Mouse (Mus musculus) ES-E14 (cell line): Measurements from ENCODE around the gene Tmem59.

ENCODE experiments used
- HCFC1 ChIP-seq: IDR thresholded peaks from 2 replicates; pipeline ENCODE4 v1.6.1; 2012; ENCODE audit warnings: low read length, inconsistent platforms, borderline replicate concordance; ENCODE audit not compliant: insufficient read depth
- ZNF384 ChIP-seq: IDR thresholded peaks from 2 replicates; pipeline ENCODE4 v1.6.1; 2012; ENCODE audit warnings: low read depth, low read length, inconsistent platforms

DNA sequence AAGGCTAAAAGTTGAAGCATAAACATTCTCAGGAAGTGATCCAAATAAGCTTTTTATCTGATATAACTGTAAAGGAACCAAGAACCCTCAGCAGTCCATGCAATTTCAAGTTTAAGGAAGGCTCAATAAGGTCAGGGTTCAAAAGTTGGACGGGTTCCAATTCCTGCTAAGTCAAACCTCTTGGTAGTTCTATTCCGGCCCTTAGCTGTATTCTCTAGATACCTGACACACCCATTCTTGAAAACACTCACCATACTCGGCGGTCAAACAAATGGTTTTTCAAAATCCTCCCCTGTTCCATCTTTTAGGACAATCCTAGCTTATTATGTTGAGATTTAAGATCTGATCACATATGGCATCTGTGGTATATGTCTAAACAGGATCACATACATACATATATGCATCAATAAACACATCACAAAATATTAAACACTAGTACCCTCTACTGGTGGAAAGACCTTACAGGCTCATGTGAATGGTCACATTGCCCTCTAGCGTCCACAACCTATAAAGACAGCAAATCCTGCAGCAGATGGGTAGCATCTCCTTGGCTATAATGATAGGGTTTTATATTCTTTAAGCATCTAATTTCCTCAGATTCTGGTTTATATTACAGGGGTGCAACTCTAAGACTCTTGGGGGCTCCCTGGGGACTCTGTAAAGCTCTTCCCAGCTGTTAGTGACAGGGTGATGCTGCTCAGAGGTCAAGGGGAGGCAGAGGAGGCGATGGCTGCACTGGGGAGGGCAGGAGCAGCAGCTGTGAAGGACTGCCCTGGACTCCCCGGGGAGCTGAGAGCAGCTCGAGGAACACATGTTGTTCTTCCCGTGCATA is 14.2 kb upstream of the Tmem59 start:
- TF ChIP-seq HCFC1 (no peak), ZNF384 (no peak)
